Mouse (Mus musculus): ENCODE measurements around the gene Lmtk3. TPM values are rescaled to one million over a fixed set of nuclear protein-coding genes. Genes with fewer than 3 reads are reported as not detected.

The Lmtk3 gene
- total RNA-seq, 2 experiments from 2014 or later: 274 to 289 TPM

GRCm38 (mm10) chr7:45850661-45851060, 67.1 kb downstream of the Lmtk3 start:
- DNase-seq (ENCODE audit: low spot score in 2 of 2): no peak

GRCm38 (mm10) chr7:45853089-45853488, 69.6 kb downstream of the Lmtk3 start:
- DNase-seq (ENCODE audit: low spot score in 2 of 2): no peak

Other genes with a start within 250 kb of the Lmtk3 start
- gene Hsd17b14, start 228.8 kb upstream of the Lmtk3 start, total RNA-seq (2021): not detected
- 10 to 100 TPM; 23.3 to 26.0 TPM for gene Bcat2, start 213.6 kb upstream of the Lmtk3 start, total RNA-seq (2021)
- not detected for gene Fgf21, start 168.2 kb upstream of the Lmtk3 start, total RNA-seq (2021)
- under 1 TPM in 1 of 2 experiments, not detected in 1; 0.18 TPM for gene Fut1, start 166.4 kb upstream of the Lmtk3 start, total RNA-seq (2021)
- gene Izumo1, start 161.9 kb upstream of the Lmtk3 start, total RNA-seq (2021): not detected
- 1 to 10 TPM; 6.0 to 6.3 TPM for gene Rasip1, start 156.2 kb upstream of the Lmtk3 start, total RNA-seq (2021)
- 1 to 10 TPM; 1.1 to 2.3 TPM for gene Mamstr, start 143.8 kb upstream of the Lmtk3 start, total RNA-seq (2021)
- gene Fut2, start 117.3 kb upstream of the Lmtk3 start, total RNA-seq (2021): under 1 TPM in 1 of 2 experiments, not detected in 1; 0.12 TPM
- 10 to 100 TPM in 1 of 2 experiments, 1 to 10 TPM in 1; 6.8 to 13.4 TPM for gene Ntn5, start 99.7 kb upstream of the Lmtk3 start, total RNA-seq (2021)
- gene Sec1, start 89.3 kb upstream of the Lmtk3 start, total RNA-seq (2021): 1 to 10 TPM; 2.5 to 3.5 TPM
- 100 to 1,000 TPM; 182 TPM for gene Car11, start 83.9 kb upstream of the Lmtk3 start, total RNA-seq (2021)
- gene Dbp, start 78.7 kb upstream of the Lmtk3 start, total RNA-seq (2021): 10 to 100 TPM; 47.6 to 50.2 TPM
- 100 to 1,000 TPM; 359 to 364 TPM for gene Rpl18, start 68.3 kb upstream of the Lmtk3 start, total RNA-seq (2021)
- gene Sphk2, start 65.7 kb upstream of the Lmtk3 start, total RNA-seq (2021): 10 to 100 TPM; 35.8 to 37.2 TPM
- gene Fam83e, start 62.5 kb upstream of the Lmtk3 start, total RNA-seq (2021): under 1 TPM; 0.25 to 0.27 TPM
- not detected for gene Spaca4, start 57.9 kb upstream of the Lmtk3 start, total RNA-seq (2021)
- gene Sult2b1, start 931 bp downstream of the Lmtk3 start, total RNA-seq (2021): 1 to 10 TPM; 8.1 to 8.9 TPM
- gene Cyth2, start 30.8 kb downstream of the Lmtk3 start, total RNA-seq (2021): 100 to 1,000 TPM; 135 to 155 TPM
- gene Kcnj14, start 41.0 kb downstream of the Lmtk3 start, total RNA-seq (2021): 1 to 10 TPM; 1.4 to 2.4 TPM
- gene Grwd1, start 47.2 kb downstream of the Lmtk3 start, total RNA-seq (2021): 10 to 100 TPM; 20.6 to 22.5 TPM
- 10 to 100 TPM; 71.5 to 73.9 TPM for gene Kdelr1, start 89.0 kb downstream of the Lmtk3 start, total RNA-seq (2021)
- gene Grin2d, start 94.6 kb downstream of the Lmtk3 start, total RNA-seq (2021): 10 to 100 TPM; 10.6 to 10.7 TPM
- not detected for gene Syngr4, start 113.0 kb downstream of the Lmtk3 start, total RNA-seq (2021)
- gene Tmem143, start 113.2 kb downstream of the Lmtk3 start, total RNA-seq (2021): 10 to 100 TPM; 21.8 to 22.4 TPM
- 1 to 10 TPM; 2.1 to 2.3 TPM for gene Emp3, start 137.7 kb downstream of the Lmtk3 start, total RNA-seq (2021)
- 1 to 10 TPM; 4.1 to 4.2 TPM for gene Ccdc114, start 140.3 kb downstream of the Lmtk3 start, total RNA-seq (2021)
- 1 to 10 TPM; 1.2 to 1.7 TPM for gene Abcc6, start 246.6 kb downstream of the Lmtk3 start, total RNA-seq (2021)
- 100 to 1,000 TPM in 1 of 2 experiments, 10 to 100 TPM in 1; 99.7 to 107 TPM for gene Nomo1, start 250.0 kb downstream of the Lmtk3 start, total RNA-seq (2021)

All from layer of hippocampus, adult 18-20 months (tissue).